Mouse (Mus musculus) neutrophil, adult 5-6 weeks (primary cell): ENCODE measurements around the gene Mrps11. TPM values are rescaled to one million over a fixed set of nuclear protein-coding genes. Genes with fewer than 3 reads are reported as not detected.

Experiments used
- ATAC-seq: fragments of 151-379, 151-347 bp; 2 replicates; pipeline ENCODE4 v1.8.0; 2017; ENCODE audit warnings: mild to moderate bottlenecking, moderate TSS enrichment; ENCODE audit not compliant: insufficient number of reproducible peaks, poor library complexity, low FRiP score, severe bottlenecking; ENCODE audit errors: extremely low read depth
- total RNA-seq: library from RNA; stranded (forward); fragments of 200-1000 nt; gene quantifications from 2 replicates; pipeline ENCODE4 v1.2.3, GENCODE M21; 2017

The Mrps11 gene
- total RNA-seq, result 14.2 and 18.2 TPM in 2 replicates

DNA sequence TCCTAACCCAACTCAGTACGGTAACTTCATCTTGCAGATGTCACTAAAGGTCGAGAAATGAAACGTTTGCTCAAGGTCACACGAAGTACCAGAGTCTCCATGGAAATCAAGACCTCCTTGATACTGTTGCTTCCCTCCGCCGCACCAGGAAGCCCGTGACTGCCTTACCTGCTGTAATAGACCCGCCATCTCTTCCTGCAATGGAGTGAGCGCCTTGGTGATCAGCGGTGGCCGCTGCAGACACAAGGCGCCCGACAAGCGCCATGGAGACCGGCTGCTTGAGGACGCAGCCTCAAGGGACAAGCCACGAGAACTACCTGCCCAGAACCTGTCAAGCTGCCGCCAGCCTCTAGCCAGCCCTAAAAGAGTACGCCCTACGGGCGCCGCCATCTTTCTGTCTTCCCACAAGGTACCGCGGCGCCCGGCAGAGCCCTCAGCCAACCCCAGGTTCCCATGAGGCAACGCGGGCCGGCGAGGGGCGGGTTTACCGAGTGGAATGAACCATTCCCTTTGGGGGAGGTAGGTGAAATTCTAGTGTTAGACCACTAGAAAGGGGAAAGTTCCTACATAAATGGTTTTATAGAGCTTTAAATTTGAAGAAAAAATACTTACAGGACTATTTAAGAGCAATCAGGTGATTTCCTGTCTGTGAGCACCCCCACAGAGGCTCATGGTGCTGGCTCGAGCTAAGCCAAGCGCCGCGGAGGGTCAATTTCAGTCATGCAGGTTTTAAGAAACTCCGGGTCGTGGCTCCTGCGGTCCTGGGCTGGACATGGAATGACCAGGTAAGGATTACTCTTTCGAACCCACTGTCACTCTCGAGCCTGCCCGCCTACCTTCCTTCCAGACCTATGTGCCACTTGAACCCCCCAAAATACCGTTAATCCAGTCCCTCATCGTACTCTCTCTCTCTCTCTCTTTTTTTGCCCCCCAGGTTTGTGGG lies at the start of gene Mrps11, which contains the start of gene Mrpl46:
TSS of gene Mrps11 (plus strand) at position 481 of the 943 bp plus-strand sequence.
TSS of gene Mrpl46 (minus strand) at position 893 of the 943 bp plus-strand sequence.
- ATAC-seq, result peak; percentile 97

DNA sequence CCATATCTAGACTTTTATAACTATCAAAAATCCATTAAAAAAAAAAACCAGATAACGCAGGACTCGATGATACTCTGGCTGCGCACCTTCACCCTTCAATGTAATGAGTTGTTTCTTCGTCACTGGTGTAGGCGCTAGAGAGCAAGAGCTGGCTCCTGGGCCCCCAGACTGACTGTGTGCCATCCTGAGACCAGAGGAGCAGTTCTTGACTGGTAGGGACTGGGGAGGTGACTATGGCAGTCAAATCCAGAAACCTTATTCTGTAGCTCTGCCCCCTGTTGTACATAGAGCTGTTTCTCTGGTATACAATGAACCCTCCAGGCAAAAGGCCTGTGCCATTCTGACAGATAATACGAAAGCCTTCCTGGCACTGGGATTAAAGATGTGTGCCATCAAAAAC lies 45.7 kb upstream of the Mrps11 start:
- ATAC-seq, result no peak

DNA sequence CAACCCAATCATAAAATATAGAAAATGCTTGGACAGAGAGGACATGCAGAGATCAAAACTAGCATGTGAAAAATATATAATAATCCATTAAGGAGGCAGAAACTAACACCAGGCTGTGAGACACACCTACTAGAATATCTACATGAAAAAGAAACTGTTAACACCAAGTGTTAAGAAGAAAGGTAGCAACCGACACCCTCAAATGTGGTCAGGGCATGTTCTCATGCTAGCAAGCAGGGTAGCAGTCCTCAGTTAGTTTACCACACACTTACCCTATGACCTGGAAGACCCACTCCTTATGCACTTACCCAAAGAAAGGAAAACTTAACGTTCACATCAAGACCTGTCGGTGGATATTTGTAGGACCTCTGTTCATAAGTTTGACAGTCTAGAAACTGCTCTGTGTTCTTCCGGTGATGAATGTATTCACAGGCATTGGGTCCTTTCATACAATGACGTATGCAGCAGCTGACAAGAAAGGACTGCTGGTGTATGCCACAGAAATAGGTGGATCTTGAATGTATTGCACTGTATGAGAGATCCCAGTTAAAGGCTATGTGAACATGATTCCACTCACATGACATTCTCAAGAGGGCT lies 45.2 kb upstream of the Mrps11 start, which contains the start of gene Ntrk3:
TSS of gene Ntrk3 (minus strand) at position 399 of the 597 bp plus-strand sequence.
- ATAC-seq, result 0 out of 2 replicates have a peak, but pooled peaks have one; percentile 44

- no peak for ATAC-seq
These were observed 43.4 kb upstream of the Mrps11 start for GRCm38 (mm10) chr7:78739351-78740000.

GRCm38 (mm10) chr7:78743731-78744385 lies 39.1 kb upstream of the Mrps11 start:
- ATAC-seq, result no peak

DNA sequence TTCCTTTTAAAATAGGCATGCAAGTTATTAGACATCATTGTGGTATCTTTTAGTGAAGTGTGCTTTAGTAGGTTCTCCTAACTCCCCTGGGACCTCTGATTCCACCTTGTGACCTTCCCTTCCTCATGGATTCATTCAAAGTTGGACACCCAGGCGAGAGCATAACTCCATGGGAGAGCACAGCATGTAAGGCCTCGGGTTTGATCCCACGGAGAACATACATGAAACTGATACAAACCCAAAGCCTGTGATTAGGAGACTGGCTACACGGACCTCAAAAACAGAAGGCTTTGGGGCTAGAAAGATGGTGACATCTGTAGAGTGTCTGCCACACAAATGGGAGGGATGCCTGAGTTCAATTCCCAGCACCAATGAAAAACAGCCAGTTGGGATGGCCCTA lies 30.0 kb upstream of the Mrps11 start:
- ATAC-seq, result no peak

DNA sequence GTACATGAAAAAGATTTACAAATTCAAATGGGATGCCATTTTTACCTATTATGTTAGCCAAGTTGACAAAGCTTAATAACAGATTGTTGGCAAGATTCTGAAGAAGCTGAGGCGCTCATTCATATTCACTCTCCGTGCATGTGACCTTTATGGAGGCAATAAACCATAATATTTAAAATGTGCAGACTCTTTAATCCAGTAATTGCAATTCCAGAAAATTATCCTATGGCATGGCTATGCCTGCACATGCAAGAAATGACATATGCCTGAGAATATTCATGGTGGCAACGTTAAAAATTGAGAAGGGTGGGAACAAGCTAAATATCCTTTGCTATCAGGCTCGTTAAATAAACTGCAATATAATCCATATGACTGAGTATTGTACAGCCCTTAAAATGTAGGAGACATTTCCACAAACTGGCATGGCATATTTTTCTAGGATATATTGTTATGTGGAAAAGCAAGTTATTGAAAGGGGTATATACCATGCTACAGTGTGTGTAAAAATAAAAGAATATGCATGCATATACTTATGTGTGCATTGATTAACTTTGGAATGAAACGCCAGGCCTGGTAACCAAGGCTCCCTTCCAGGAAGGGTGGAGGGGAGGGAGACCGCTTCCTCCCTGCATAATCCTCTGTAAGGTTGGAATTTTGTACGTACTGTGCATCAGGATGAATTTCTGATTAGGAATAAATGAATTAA lies 29.0 kb upstream of the Mrps11 start:
- ATAC-seq, result no peak

GRCm38 (mm10) chr7:78754458-78755000 lies 28.4 kb upstream of the Mrps11 start:
- no peak for ATAC-seq

DNA sequence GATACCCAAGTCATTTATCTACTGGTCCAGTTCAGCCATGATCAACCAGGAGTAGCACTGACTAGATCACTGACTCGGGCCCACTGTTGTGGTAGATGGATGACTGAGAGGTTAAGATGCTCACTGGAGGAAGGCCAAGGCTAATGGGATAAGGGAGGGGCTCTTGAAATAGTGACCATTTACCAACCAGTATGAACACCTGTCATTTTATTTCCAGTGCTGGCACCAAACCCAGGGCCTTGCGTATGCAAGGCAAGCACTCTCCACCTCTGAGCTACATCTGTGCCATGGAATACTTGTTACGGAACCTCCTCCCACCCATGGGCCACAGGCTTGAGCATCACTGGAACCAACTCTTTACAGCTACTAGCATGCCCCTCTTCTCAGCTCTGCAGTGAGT lies 19.1 kb upstream of the Mrps11 start:
- no peak for ATAC-seq

DNA sequence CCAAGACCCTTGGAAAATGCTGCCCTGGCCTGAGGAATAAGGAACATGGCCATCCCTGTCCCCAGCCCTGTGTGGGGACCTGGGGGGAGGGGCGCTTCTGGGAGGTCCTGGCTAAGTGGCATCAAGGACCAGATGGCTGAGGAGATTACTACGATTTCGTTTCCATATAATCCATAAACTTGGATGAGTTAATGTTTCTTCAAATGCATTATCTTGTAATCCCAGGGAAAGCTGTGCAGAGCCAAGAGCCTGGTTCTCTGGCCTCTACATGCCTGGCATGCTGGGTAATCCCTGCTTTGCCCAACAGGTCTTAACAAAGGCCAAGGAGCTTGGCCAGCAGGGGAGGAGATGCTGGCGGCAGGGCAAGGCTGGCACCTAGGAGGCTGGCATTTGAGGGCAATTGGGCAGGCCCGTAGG lies 17.7 kb upstream of the Mrps11 start:
- ATAC-seq, result no peak

DNA sequence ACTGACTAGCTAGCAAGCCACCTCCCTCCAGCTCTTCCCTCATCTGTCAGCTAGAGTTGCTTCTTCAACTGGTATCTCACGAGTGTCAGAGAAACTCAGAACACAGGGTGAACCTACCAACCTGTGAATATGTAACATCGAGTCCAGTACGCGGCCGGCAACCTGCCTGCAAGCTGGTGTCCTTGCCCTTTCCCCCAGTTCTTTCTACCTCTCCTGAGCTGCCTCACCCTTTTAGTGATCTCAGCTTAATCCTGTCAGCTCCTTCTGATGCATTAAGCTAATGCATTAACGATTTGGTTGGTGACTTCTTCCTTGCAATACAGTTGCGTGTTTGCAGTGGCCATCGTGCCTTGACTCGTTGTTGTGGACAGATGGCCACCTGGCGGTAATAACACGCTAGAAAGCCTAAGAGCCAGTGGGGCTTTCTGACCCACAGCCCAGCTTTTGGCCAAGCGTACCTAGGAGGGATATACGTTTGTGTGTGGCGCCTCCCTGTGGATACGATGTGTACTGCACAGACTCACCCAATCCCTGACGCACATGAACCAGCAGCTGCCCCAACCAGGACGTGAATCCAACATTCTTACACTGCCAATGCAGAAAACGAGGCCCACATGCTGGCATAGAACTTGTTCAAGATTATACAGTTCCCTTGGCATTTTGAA lies 16.8 kb upstream of the Mrps11 start:
- ATAC-seq, result peak; percentile 62; the same call in 1 of the 2 replicates

GRCm38 (mm10) chr7:78767929-78768531 lies 14.9 kb upstream of the Mrps11 start:
- no peak for ATAC-seq

DNA sequence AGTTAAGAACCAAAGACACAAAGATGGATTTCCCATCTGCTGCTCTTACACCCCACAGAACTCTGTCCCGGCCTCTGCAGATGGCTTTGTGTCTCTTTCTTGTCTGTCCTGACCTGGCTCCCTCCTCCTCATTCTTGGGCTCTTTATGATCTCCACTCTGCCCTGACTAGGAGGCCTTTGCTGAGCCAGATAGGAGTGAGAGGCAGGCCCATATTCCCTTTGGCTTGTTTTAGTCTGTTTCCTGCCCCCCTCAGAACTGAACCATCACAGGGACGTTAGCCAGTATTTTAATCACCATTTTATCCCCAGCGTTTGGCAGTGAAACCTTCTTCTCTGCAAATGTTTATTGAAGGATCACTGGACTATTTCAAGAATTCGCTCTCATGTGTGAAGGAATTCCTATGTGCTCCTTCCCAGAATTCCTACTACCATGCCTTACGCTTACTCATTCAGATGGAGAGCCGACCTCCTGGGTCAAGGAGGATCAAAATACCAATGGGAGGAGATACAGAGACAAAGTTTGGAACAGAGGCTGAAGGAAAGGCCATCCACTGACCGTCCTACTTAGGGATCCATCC lies 13.8 kb upstream of the Mrps11 start:
- no peak for ATAC-seq

DNA sequence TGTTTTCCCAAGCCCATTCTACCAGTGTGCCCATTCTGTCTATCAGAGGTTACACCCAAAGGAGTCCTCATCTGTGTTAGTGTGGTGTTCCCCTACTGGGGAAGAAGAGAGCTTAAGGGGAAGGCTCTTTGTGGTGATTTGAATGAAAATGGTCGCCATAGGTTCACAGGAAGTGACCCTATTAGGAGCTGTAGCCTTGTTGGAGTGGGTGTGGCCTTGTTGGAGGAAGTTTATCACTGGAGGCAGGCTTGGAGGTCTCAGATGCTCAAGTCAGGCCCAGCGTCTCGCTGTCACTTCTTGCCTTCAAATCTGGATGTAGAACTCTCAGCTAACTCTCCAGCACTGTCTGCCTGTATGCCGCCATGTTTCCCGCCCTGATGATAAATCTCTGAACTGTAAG lies 12.0 kb upstream of the Mrps11 start:
- ATAC-seq, result no peak

GRCm38 (mm10) chr7:78778741-78779140 lies 4.2 kb upstream of the Mrps11 start:
- ATAC-seq, result no peak

DNA sequence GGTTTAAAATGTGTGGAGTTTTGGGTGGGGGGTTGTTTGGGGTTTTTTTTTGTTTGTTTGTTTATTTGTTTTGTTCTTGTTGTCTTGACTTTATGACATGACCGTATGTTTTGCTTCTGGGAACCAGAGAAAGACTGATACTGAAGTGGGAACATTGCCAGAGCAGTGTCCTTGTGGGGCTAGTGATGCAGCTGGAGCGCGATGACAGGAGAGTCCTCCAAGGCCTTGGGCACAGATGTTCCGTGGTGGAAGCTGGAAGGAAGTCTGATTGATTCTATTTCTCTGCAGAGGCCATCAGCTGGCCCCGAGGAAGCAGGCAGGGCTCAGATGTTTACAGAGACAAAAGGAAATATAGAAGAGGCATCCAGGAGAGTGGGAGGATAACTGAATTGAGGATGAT lies 3.0 kb downstream of the Mrps11 start:
- no peak for ATAC-seq

GRCm38 (mm10) chr7:78787793-78788380 lies 5.0 kb downstream of the Mrps11 start:
- no peak for ATAC-seq
